In genomic region chr15:86354932-86355331, GRCm38 (mm10) we compare ENCODE assay signal across 11 mouse cellular contexts.
"Had no signal": no experiment of that assay in that cellular context is flagged by ENCODE, and none has a peak within 500 bp of the region (broad histone marks: within the 10 kb centered on the region; RNA-seq: fewer than 3 reads in every experiment).

No protein-coding gene starts in this region.

- DNase-seq: liver, postnatal 0 days; lung, adult 2 months; lung, postnatal 14 days; lung, postnatal 36 days; right cerebral cortex, postnatal 14 days; thymus, adult 18-20 months; thymus, postnatal 14 days; thymus, postnatal 36 days had no signal

- ATAC-seq: liver, postnatal 0 days; lung, postnatal 0 days; midbrain, embryonic 13.5 days; midbrain, embryonic 15.5 days had no signal
